Comparison of ENCODE assay signal across 7 mouse cellular contexts in genomic region chr9:40806440-40807288, GRCm38 (mm10). TPM values are rescaled to one million over a fixed set of nuclear protein-coding genes. Genes with fewer than 3 reads are reported as not detected.
DNase-seq lines count a peak whose midpoint lies in the region; ATAC-seq and TF ChIP-seq lines count a peak whose summit lies in the region.

No protein-coding gene starts in this region.

- H3K9ac ChIP-seq in kidney, postnatal 0 days (ENCODE audit: low read depth, low read length): no peak overlapping the region
- H3K9ac ChIP-seq in midbrain, embryonic 13.5 days (replicated peaks): no peak overlapping the region; the same call in 1 of the 2 replicates

- no peaks in the 10 kb centered on the region for H3K27me3 ChIP-seq in cerebellum, adult 2 months (ENCODE audit: control insufficient read depth, insufficient read depth, low read length)
- H3K27me3 ChIP-seq in kidney, postnatal 0 days (ENCODE audit: insufficient read depth, low read length): no peaks in the 10 kb centered on the region
- H3K27me3 ChIP-seq in midbrain, embryonic 13.5 days: no peaks in the 10 kb centered on the region

- no peak overlapping the region for H3K4me3 ChIP-seq in cerebellum, adult 2 months (replicated peaks; ENCODE audit: insufficient read depth, low read depth, low read length)
- H3K4me3 ChIP-seq in kidney, postnatal 0 days (replicated peaks; ENCODE audit: low read depth, low read length): no peak overlapping the region
- H3K4me3 ChIP-seq in midbrain, embryonic 13.5 days (replicated peaks): no peak overlapping the region

- 0 out of 2 replicates have a peak overlapping the region, but pooled peaks have one; percentile 34 for H3K27ac ChIP-seq in cerebellum, adult 2 months (ENCODE audit: insufficient read depth, low read length)
- H3K27ac ChIP-seq in kidney, postnatal 0 days: peak overlapping the region; percentile 20; the same call in 1 of the 2 replicates
- H3K27ac ChIP-seq in midbrain, embryonic 13.5 days: peak overlapping the region; percentile 76

- no peaks in the 10 kb centered on the region for H3K9me3 ChIP-seq in kidney, postnatal 0 days (replicated peaks; ENCODE audit: low read length)
- no peaks in the 10 kb centered on the region for H3K9me3 ChIP-seq in midbrain, embryonic 13.5 days

- no peak overlapping the region for H3K4me2 ChIP-seq in kidney, postnatal 0 days (ENCODE audit: low read length)
- H3K4me2 ChIP-seq in midbrain, embryonic 13.5 days (replicated peaks): no peak overlapping the region

- peak; percentile 12 for ATAC-seq in CD4-positive, CD25-positive, alpha-beta regulatory T cell, adult 4 months
- ATAC-seq in granulocyte monocyte progenitor cell, adult 5-6 weeks (replicated peaks; ENCODE audit: poor library complexity, severe bottlenecking): peak; percentile 2
- ATAC-seq in kidney, postnatal 0 days (replicated peaks; ENCODE audit: low FRiP score, low read depth): peak; percentile 45; the same call in 1 of the 2 replicates
- ATAC-seq in midbrain, embryonic 13.5 days: 0 out of 2 replicates have a peak, but pooled peaks have one; percentile 15

- peaks cover 17% of the 10 kb centered on the region; the same call in 1 of the 2 replicates for H3K4me1 ChIP-seq in cerebellum, adult 2 months (ENCODE audit: control insufficient read depth, insufficient read depth, low read length)
- peaks cover 17% of the 10 kb centered on the region for H3K4me1 ChIP-seq in kidney, postnatal 0 days (replicated peaks; ENCODE audit: insufficient read depth, low read length)
- peaks cover 68% of the 10 kb centered on the region for H3K4me1 ChIP-seq in midbrain, embryonic 13.5 days (replicated peaks)

- WGBS in cerebellum, adult 2 months: 15% methylated on average over 5 of the region's 5 CpGs
- WGBS in kidney, postnatal 0 days: 22% methylated on average over 5 of the region's 5 CpGs
- WGBS in midbrain, embryonic 13.5 days: 30% methylated on average over 5 of the region's 5 CpGs

- TF ChIP-seq POLR2A in cerebellum, adult 2 months (IDR thresholded peaks at IDR 0.05; ENCODE audit: borderline replicate concordance, insufficient read depth, low read length): peak; percentile 18; the same call in 1 of the 2 replicates

- peak; percentile 71 for DNase-seq in 3T3-L1 (ENCODE audit: low read depth, low spot score)
- DNase-seq in cerebellum, adult 2 months: peak; percentile 51 to 57
- peak; percentile 92 for DNase-seq in kidney, postnatal 0 days (ENCODE audit: low spot score)
- no peak for DNase-seq in layer of hippocampus, postnatal 36 days

- peaks cover 22% of the 10 kb centered on the region for H3K36me3 ChIP-seq in kidney, postnatal 0 days (ENCODE audit: insufficient read depth, low read length)
- H3K36me3 ChIP-seq in midbrain, embryonic 13.5 days: peaks cover 43% of the 10 kb centered on the region

- TF ChIP-seq CTCF in cerebellum, adult 2 months (IDR thresholded peaks at IDR 0.05; ENCODE audit: borderline replicate concordance, insufficient read depth, low read depth, low read length): no peak
- peak; percentile 64 for TF ChIP-seq CTCF in kidney, postnatal 0 days (IDR thresholded peaks at IDR 0.05; ENCODE audit: low read depth)

RNA-seq across cellular contexts. Expression of gene Hspa8, which starts 5.9 kb away (rescaled TPM):
- polyA plus RNA-seq in CD4-positive, CD25-positive, alpha-beta regulatory T cell, adult 4 months (2017; shearing (Covaris generic)): 1,000 to 10,000 TPM; 3,203 to 3,707 TPM
- polyA plus RNA-seq in cerebellum, adult 2 months (2012; rRNA removed): 2,645 and 2,703 TPM in 2 replicates
- 2,268 and 2,405 TPM in 2 replicates for total RNA-seq in granulocyte monocyte progenitor cell, adult 5-6 weeks (2014; fragmentation: Nextera tagmentation)
- total RNA-seq in granulocyte monocyte progenitor cell, adult 5-6 weeks (2017): 4,273 and 4,449 TPM in 2 replicates
- polyA plus RNA-seq in kidney, postnatal 0 days (2015; fragmentation: Nextera tagmentation; extraction: Ambion mirVana): 1,937 and 2,022 TPM in 2 replicates
- polyA plus RNA-seq in midbrain, embryonic 13.5 days (2015; fragmentation: Nextera tagmentation; extraction: Ambion mirVana): 2,863 and 3,076 TPM in 2 replicates
- total RNA-seq in layer of hippocampus, postnatal 36 days (2021): 1,000 to 10,000 TPM; 2,357 to 2,519 TPM

Comparison
In these comparisons a context has a peak if more than half of its experiments do, and no peak if none do; other contexts are left out.
1. DNase-seq: peak in 3T3-L1 (single experiment), cerebellum, adult 2 months (2 of 2) and kidney, postnatal 0 days (single experiment); none in layer of hippocampus, postnatal 36 days (0 of 2).
2. H3K27ac ChIP-seq: peak in every context shown above with its lines; median percentile 76 in midbrain, embryonic 13.5 days; 34 in cerebellum, adult 2 months; 20 in kidney, postnatal 0 days.
3. Peak in every context shown above with its lines, with median percentiles within 50 percentile points of each other: ATAC-seq.